Mouse (Mus musculus): ENCODE data around the gene Snap29.

DNA sequence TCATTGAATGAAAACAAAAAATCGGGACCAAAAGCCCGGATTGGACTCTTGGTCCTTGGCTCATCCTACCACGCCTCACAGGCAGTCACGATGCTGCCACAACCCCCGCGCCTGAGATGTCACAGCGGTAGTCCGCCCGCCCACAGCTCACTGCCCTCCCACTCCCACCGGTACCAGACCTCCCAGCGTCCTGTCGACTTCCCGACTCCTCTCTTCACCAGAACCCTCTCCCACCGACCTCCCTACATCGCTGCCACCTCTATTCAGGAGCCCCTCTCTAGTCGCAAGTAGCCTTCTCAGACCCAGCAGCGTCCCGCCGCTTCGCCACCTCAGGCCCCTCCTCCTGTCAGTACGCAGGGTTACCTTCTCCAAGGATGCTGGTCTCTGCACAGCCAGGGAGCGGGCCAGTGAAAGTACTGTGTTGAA lies 502 bp upstream of the Snap29 start:
- no peak for TF ChIP-seq CTCF (IDR thresholded peaks at IDR 0.05; ENCODE audit: low read depth, low read length)
- TF ChIP-seq GATA1 (IDR thresholded peaks at IDR 0.05; ENCODE audit: borderline replicate concordance, low read length): no peak

Data from G1E (cell line).